Mouse (Mus musculus) midbrain, embryonic 15.5 days (tissue): ENCODE data around the gene AB124611. TPM values are rescaled to one million over a fixed set of nuclear protein-coding genes. Genes with fewer than 3 reads are reported as not detected.
A peak's percentile ranks its signal among the peaks of the same experiment; 100 is the strongest.

ENCODE experiments used
- ATAC-seq: fragments of 200-750 bp; cut with Nextera tagmentation; replicated peaks from 2 replicates; pipeline ENCODE4 v1.8.0; 2017; ENCODE audit warnings: moderate TSS enrichment
- H3K27ac ChIP-seq: fragments of 300-500 bp; sonication (generic); 2 replicates; pipeline ENCODE4 v1.5.1; 2015; ENCODE audit warnings: mild to moderate bottlenecking, inconsistent platforms
- H3K27me3 ChIP-seq: fragments of 300-500 bp; sonication (generic); replicated peaks from 2 replicates; pipeline ENCODE4 v1.6.1; 2015; ENCODE audit warnings: inconsistent platforms
- H3K36me3 ChIP-seq: fragments of 300-500 bp; sonication (generic); replicated peaks from 2 replicates; pipeline ENCODE4 v1.6.1; 2015; ENCODE audit warnings: inconsistent platforms
- H3K4me1 ChIP-seq: fragments of 300-500 bp; sonication (generic); 2 replicates; pipeline ENCODE4 v1.6.1; 2015; ENCODE audit warnings: inconsistent platforms
- H3K4me2 ChIP-seq: fragments of 300-500 bp; sonication (generic); 2 replicates; pipeline ENCODE4 v1.6.1; 2015; ENCODE audit warnings: inconsistent platforms, mild to moderate bottlenecking, moderate library complexity
- H3K4me3 ChIP-seq: fragments of 300-500 bp; sonication (generic); 2 replicates; pipeline ENCODE4 v1.5.1; 2015; ENCODE audit warnings: mild to moderate bottlenecking, inconsistent platforms
- H3K9ac ChIP-seq: fragments of 300-500 bp; sonication (generic); 2 replicates; pipeline ENCODE4 v1.6.1; 2015; ENCODE audit warnings: mild to moderate bottlenecking, inconsistent platforms
- H3K9me3 ChIP-seq: fragments of 300-500 bp; sonication (generic); 2 replicates; pipeline ENCODE4 v1.6.1; 2016; ENCODE audit warnings: inconsistent platforms
- whole genome bisulfite sequencing: fragments of 180-500 bp; shearing (Covaris S2); methylation state at CpG from one replicate; pipeline ENCODE4 v1.1.7; 2015; ENCODE audit warnings: mixed read lengths; 5-methylcytosine and 5-hydroxymethylcytosine counted together
- polyA plus RNA-seq: library from polyadenylated mRNA; unstranded; fragments of >200 nt; fragmentation: Nextera tagmentation; extraction: Ambion mirVana; gene quantifications from 2 replicates; pipeline ENCODE4 v1.2.1, GENCODE M21; 2015

AB124611 gene
- polyA plus RNA-seq, 1 experiment from 2014 or later: 1.9 TPM

GRCm38 (mm10) chr9:21575253-21575652, 49.3 kb downstream of the AB124611 start:
- Histone ChIP-seq H3K4me1 (no peaks in the 10 kb centered on the region; the same call in 1 of the 2 replicates), H3K27ac (no peak overlapping the region), H3K36me3 (peaks cover 57% of the 10 kb centered on the region), H3K27me3 (no peaks in the 10 kb centered on the region), H3K9ac (no peak overlapping the region), H3K4me3 (no peak overlapping the region), H3K9me3 (no peaks in the 10 kb centered on the region), H3K4me2 (no peak overlapping the region)
- ATAC-seq: 0 out of 2 replicates have a peak, but pooled peaks have one; percentile 42
- 96% methylated on average over 10 of the region's 10 CpGs for WGBS

- H3K4me1 ChIP-seq: no peaks in the 10 kb centered on the region; the same call in 1 of the 2 replicates
- H3K9ac ChIP-seq: no peak overlapping the region
Measured at GRCm38 (mm10) chr9:21576286-21576685, 50.3 kb downstream of the AB124611 start.

GRCm38 (mm10) chr9:21578226-21578625, 52.2 kb downstream of the AB124611 start:
- Histone ChIP-seq H3K4me2 (no peak overlapping the region), H3K27ac (no peak overlapping the region), H3K9me3 (no peaks in the 10 kb centered on the region), H3K27me3 (no peaks in the 10 kb centered on the region), H3K4me1 (no peaks in the 10 kb centered on the region; the same call in 1 of the 2 replicates), H3K9ac (no peak overlapping the region), H3K36me3 (peaks cover 55% of the 10 kb centered on the region), H3K4me3 (no peak overlapping the region)
- WGBS: 48% methylated on average over 3 of the region's 3 CpGs
- ATAC-seq: no peak

More at GRCm38 (mm10) chr9:21576286-21576685, 50.3 kb downstream of the AB124611 start:
- ATAC-seq: no peak
- no peaks in the 10 kb centered on the region for H3K9me3 ChIP-seq
- H3K36me3 ChIP-seq: peaks cover 57% of the 10 kb centered on the region
- H3K4me3 ChIP-seq: no peak overlapping the region
- no peaks in the 10 kb centered on the region for H3K27me3 ChIP-seq
- WGBS: 94% methylated on average over 1 of the region's 1 CpGs
- no peak overlapping the region for H3K4me2 ChIP-seq
- no peak overlapping the region for H3K27ac ChIP-seq

GRCm38 (mm10) chr9:21585401-21585800, 59.4 kb downstream of the AB124611 start:
- H3K27ac ChIP-seq: no peak overlapping the region
- H3K4me1 ChIP-seq: no peaks in the 10 kb centered on the region
- no peak for ATAC-seq
- H3K36me3 ChIP-seq: peaks cover 73% of the 10 kb centered on the region
- H3K27me3 ChIP-seq: no peaks in the 10 kb centered on the region
- WGBS: 92% methylated on average over 1 of the region's 1 CpGs
- no peak overlapping the region for H3K9ac ChIP-seq
- H3K4me3 ChIP-seq: no peak overlapping the region
- H3K4me2 ChIP-seq: no peak overlapping the region
- H3K9me3 ChIP-seq: no peaks in the 10 kb centered on the region

- Histone ChIP-seq H3K9me3 (no peaks in the 10 kb centered on the region), H3K36me3 (peaks cover 62% of the 10 kb centered on the region), H3K27me3 (no peaks in the 10 kb centered on the region), H3K4me3 (no peak overlapping the region), H3K4me1 (peaks cover 11% of the 10 kb centered on the region), H3K4me2 (no peak overlapping the region), H3K9ac (no peak overlapping the region), H3K27ac (no peak overlapping the region)
- ATAC-seq: no peak
- 86% methylated on average over 23 of the region's 23 CpGs for WGBS
Measured at GRCm38 (mm10) chr9:21587678-21588349, 61.8 kb downstream of the AB124611 start.

- Histone ChIP-seq H3K9ac (no peak overlapping the region), H3K36me3 (peaks cover 56% of the 10 kb centered on the region), H3K4me3 (no peak overlapping the region), H3K4me1 (peaks cover 11% of the 10 kb centered on the region), H3K4me2 (no peak overlapping the region), H3K9me3 (no peaks in the 10 kb centered on the region), H3K27me3 (no peaks in the 10 kb centered on the region), H3K27ac (no peak overlapping the region)
- ATAC-seq: no peak
- 92% methylated on average over 8 of the region's 8 CpGs for WGBS
Measured at GRCm38 (mm10) chr9:21588350-21588749, 62.4 kb downstream of the AB124611 start.

GRCm38 (mm10) chr9:21589538-21589937, 63.6 kb downstream of the AB124611 start:
- no peak overlapping the region for H3K9ac ChIP-seq
- H3K27me3 ChIP-seq: no peaks in the 10 kb centered on the region
- no peak overlapping the region for H3K4me3 ChIP-seq
- H3K4me2 ChIP-seq: no peak overlapping the region
- peaks cover 47% of the 10 kb centered on the region for H3K36me3 ChIP-seq
- H3K4me1 ChIP-seq: peaks cover 23% of the 10 kb centered on the region
- H3K9me3 ChIP-seq: no peaks in the 10 kb centered on the region
- no peak overlapping the region for H3K27ac ChIP-seq
- 91% methylated on average over 5 of the region's 5 CpGs for WGBS
- no peak for ATAC-seq

- Histone ChIP-seq H3K9ac (no peak overlapping the region), H3K4me2 (peak overlapping the region; percentile 97), H3K4me3 (0 out of 2 replicates have a peak overlapping the region, but pooled peaks have one; percentile 97), H3K27me3 (no peaks in the 10 kb centered on the region), H3K36me3 (peaks cover 39% of the 10 kb centered on the region), H3K4me1 (peaks cover 33% of the 10 kb centered on the region), H3K9me3 (no peaks in the 10 kb centered on the region), H3K27ac (0 out of 2 replicates have a peak overlapping the region, but pooled peaks have one; percentile 88)
- no peak for ATAC-seq
- WGBS: 85% methylated on average over 6 of the region's 6 CpGs
Measured at GRCm38 (mm10) chr9:21591127-21591830, 65.3 kb downstream of the AB124611 start.

GRCm38 (mm10) chr9:21591831-21592702, 66.1 kb downstream of the AB124611 start:
- no peaks in the 10 kb centered on the region for H3K27me3 ChIP-seq
- peak overlapping the region; percentile 97 for H3K4me2 ChIP-seq
- peak; percentile 88 for ATAC-seq
- no peaks in the 10 kb centered on the region for H3K9me3 ChIP-seq
- peak overlapping the region; percentile 88 for H3K27ac ChIP-seq
- H3K4me3 ChIP-seq: peak overlapping the region; percentile 97
- H3K36me3 ChIP-seq: peaks cover 31% of the 10 kb centered on the region
- 23% methylated on average over 17 of the region's 17 CpGs for WGBS
- peak overlapping the region; percentile 89 for H3K9ac ChIP-seq
- H3K4me1 ChIP-seq: peaks cover 33% of the 10 kb centered on the region

GRCm38 (mm10) chr9:21592703-21593121, 66.7 kb downstream of the AB124611 start, which contains the start of the genes Timm29 and Yipf2:
TSS of gene Timm29 (plus strand) at chr9:21592722.
TSS of gene Yipf2 (minus strand) at chr9:21592828.
- no peaks in the 10 kb centered on the region for H3K27me3 ChIP-seq
- WGBS: under 1% methylated on average over 30 of the region's 30 CpGs
- peak within 1 kb of the TSS; percentile 88 for H3K27ac ChIP-seq
- H3K36me3 ChIP-seq: peaks cover 26% of the 10 kb centered on the region
- H3K9me3 ChIP-seq: no peaks in the 10 kb centered on the region
- H3K4me2 ChIP-seq: peak within 1 kb of the TSS; percentile 97
- peaks cover 33% of the 10 kb centered on the region for H3K4me1 ChIP-seq
- peak; percentile 94 for ATAC-seq
- H3K4me3 ChIP-seq: peak within 1 kb of the TSS; percentile 97
- H3K9ac ChIP-seq: peak within 1 kb of the TSS; percentile 89

- no peaks in the 10 kb centered on the region for H3K27me3 ChIP-seq
- 2% methylated on average over 68 of the region's 69 CpGs for WGBS
- no peaks in the 10 kb centered on the region for H3K9me3 ChIP-seq
- H3K27ac ChIP-seq: peak overlapping the region; percentile 88
- peak overlapping the region; percentile 89 for H3K9ac ChIP-seq
- H3K36me3 ChIP-seq: peaks cover 21% of the 10 kb centered on the region; the same call in 1 of the 2 replicates
- ATAC-seq: peak; percentile 55; the same call in 1 of the 2 replicates
- peak overlapping the region; percentile 97 for H3K4me3 ChIP-seq
- peak overlapping the region; percentile 97 for H3K4me2 ChIP-seq
- H3K4me1 ChIP-seq: peaks cover 33% of the 10 kb centered on the region
Measured at GRCm38 (mm10) chr9:21593122-21593721, 67.2 kb downstream of the AB124611 start.
